In the genomic region with DNA sequence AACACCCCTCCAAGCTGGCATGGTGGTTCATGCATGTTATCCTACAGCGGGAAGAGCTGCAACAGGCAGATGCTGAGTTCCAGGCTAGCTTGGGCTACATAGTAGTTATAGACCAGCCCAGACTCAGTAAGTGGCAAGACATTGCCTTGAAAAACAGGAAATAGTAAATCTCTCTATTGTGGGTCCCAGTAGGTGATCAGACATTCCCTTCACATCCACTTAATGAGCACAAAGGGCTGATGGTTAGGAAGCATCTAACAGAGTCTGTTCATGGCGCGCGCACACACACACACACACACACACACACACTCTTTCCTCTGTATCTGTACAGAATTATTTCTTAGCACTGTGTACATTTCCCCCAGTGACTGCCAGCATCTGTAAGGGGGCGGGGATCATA, we compare ENCODE assay signal across 11 mouse cellular contexts.
"Had no signal": no experiment of that assay in that cellular context is flagged by ENCODE, and none has a peak within 500 bp of the region (broad histone marks: within the 10 kb centered on the region; RNA-seq: fewer than 3 reads in every experiment).

No protein-coding gene starts in this region.

- H3K4me1 ChIP-seq: kidney, embryonic 15.5 days; liver, embryonic 13.5 days had no signal

- H3K27me3 ChIP-seq: kidney, embryonic 15.5 days; limb, embryonic 12.5 days; liver, embryonic 13.5 days; midbrain, embryonic 13.5 days had no signal

- H3K4me3 ChIP-seq: kidney, embryonic 15.5 days; limb, embryonic 12.5 days; liver, embryonic 13.5 days; midbrain, embryonic 13.5 days had no signal

- H3K27ac ChIP-seq: kidney, embryonic 15.5 days; limb, embryonic 12.5 days; liver, embryonic 13.5 days; stomach, postnatal 0 days had no signal

- H3K9me3 ChIP-seq: midbrain, embryonic 13.5 days had no signal

- H3K9ac ChIP-seq: kidney, embryonic 15.5 days; limb, embryonic 12.5 days; liver, embryonic 13.5 days; midbrain, embryonic 13.5 days had no signal

- H3K4me2 ChIP-seq: kidney, embryonic 15.5 days; limb, embryonic 12.5 days; liver, embryonic 13.5 days; midbrain, embryonic 13.5 days had no signal

- DNase-seq: kidney, adult 2 months; kidney, postnatal 14 days; liver; liver, embryonic 13.5 days; lung, adult 18-20 months; thymus, adult 18-20 months; thymus, postnatal 25 days had no signal

- H3K36me3 ChIP-seq: kidney, embryonic 15.5 days; limb, embryonic 12.5 days; liver, embryonic 13.5 days had no signal
